Mouse (Mus musculus) c-Kit-positive CD71-positive TER-119-negative erythroid progenitor cells, embryonic 14.5 days (primary cell): ENCODE measurements around the gene Tmem167.
"Not testable (repeated sequence)": the region's sequence is repeated elsewhere in the genome, so short reads cannot be mapped to it uniquely, and the experiment has no call there.

ENCODE experiments used
- DNase-seq: peaks from one replicate; pipeline ENCODE4 v3.0.0-alpha.2; 2013; ENCODE audit warnings: low read depth

Tmem167 gene

GRCm38 (mm10) chr13:90088962-90089824, at the start of gene Tmem167, which contains the start of gene Xrcc4:
Gene Tmem167, plus strand, starts transcription at chr13:90089123.
Gene Xrcc4, minus strand, starts transcription at chr13:90089608.
- DNase-seq, result peak; percentile 90

- DNase-seq, result no peak
Observed at GRCm38 (mm10) chr13:90039613-90040012, 49.3 kb upstream of the Tmem167 start.

- peak; percentile 9 for DNase-seq
Observed at GRCm38 (mm10) chr13:90051735-90052134, 37.2 kb upstream of the Tmem167 start.

GRCm38 (mm10) chr13:90052408-90052807, 36.5 kb upstream of the Tmem167 start:
- no peak for DNase-seq

- DNase-seq, result no peak
Observed at GRCm38 (mm10) chr13:90061877-90062276, 27.0 kb upstream of the Tmem167 start.

- no peak for DNase-seq
Observed at GRCm38 (mm10) chr13:90089825-90090183, 881 bp downstream of the Tmem167 start.

GRCm38 (mm10) chr13:90101514-90101913, 12.6 kb downstream of the Tmem167 start:
- DNase-seq, result no peak

GRCm38 (mm10) chr13:90106139-90106538, 17.2 kb downstream of the Tmem167 start:
- no peak for DNase-seq

GRCm38 (mm10) chr13:90108746-90109145, 19.8 kb downstream of the Tmem167 start:
- DNase-seq, result not testable (repeated sequence)

GRCm38 (mm10) chr13:90111681-90112080, 22.8 kb downstream of the Tmem167 start:
- no peak for DNase-seq

GRCm38 (mm10) chr13:90136156-90136910, 47.4 kb downstream of the Tmem167 start:
- DNase-seq, result no peak

- no peak for DNase-seq
Observed at GRCm38 (mm10) chr13:90141681-90142080, 52.8 kb downstream of the Tmem167 start.

- DNase-seq, result no peak
Observed at GRCm38 (mm10) chr13:90143245-90143644, 54.3 kb downstream of the Tmem167 start.

GRCm38 (mm10) chr13:90151881-90152280, 63.0 kb downstream of the Tmem167 start:
- no peak for DNase-seq

GRCm38 (mm10) chr13:90152536-90153273, 63.8 kb downstream of the Tmem167 start:
- no peak for DNase-seq

- DNase-seq, result no peak
Observed at GRCm38 (mm10) chr13:90164147-90164546, 75.2 kb downstream of the Tmem167 start.

- no peak for DNase-seq
Observed at GRCm38 (mm10) chr13:90167044-90167443, 78.1 kb downstream of the Tmem167 start.

GRCm38 (mm10) chr13:90170100-90170781, 81.3 kb downstream of the Tmem167 start:
- DNase-seq, result no peak

GRCm38 (mm10) chr13:90170782-90171179, 81.9 kb downstream of the Tmem167 start:
- no peak for DNase-seq

GRCm38 (mm10) chr13:90171390-90171789, 82.5 kb downstream of the Tmem167 start:
- DNase-seq, result no peak

GRCm38 (mm10) chr13:90175662-90176061, 86.7 kb downstream of the Tmem167 start:
- DNase-seq, result no peak

GRCm38 (mm10) chr13:90182262-90182661, 93.3 kb downstream of the Tmem167 start:
- no peak for DNase-seq
